ENCODE assay signal across 8 mouse cellular contexts in the genomic region with DNA sequence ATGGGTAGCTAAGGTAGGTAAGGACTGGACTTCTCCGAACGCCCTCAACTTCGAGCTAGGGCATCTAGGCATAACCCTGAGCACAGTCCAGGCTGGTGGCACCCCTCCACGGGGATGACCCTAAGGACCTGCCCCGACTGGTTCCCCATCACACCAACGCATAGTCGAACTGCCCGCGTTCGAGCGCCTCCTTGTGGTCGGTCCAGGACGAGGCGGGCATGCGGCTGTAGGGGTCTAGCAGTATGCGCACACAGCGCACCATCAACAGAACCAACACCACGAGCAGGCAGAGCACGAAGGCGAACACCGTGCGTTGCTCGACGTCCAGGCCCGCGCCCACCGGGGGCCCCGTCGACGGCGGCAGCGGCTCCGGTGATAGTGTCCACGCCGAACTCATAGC. TPM values are rescaled to one million over a fixed set of nuclear protein-coding genes. Genes with fewer than 3 reads are reported as not detected.
DNase-seq lines count a peak whose midpoint lies in the region; ATAC-seq and TF ChIP-seq lines count a peak whose summit lies in the region.

No protein-coding gene starts in this region.

- H3K4me3 ChIP-seq in embryonic facial prominence, embryonic 11.5 days (ENCODE audit: low read depth, low read length) = peak overlapping the region; percentile 88
- peak overlapping the region; percentile 57 for H3K4me3 ChIP-seq in kidney, embryonic 14.5 days (ENCODE audit: low read length)
- H3K4me3 ChIP-seq in liver, embryonic 12.5 days = peak overlapping the region; percentile 64
- peak overlapping the region; percentile 31 for H3K4me3 ChIP-seq in myocyte

- H3K4me1 ChIP-seq in embryonic facial prominence, embryonic 11.5 days (ENCODE audit: control insufficient read depth, insufficient read depth, low read length) = no peaks in the 10 kb centered on the region
- peaks cover 25% of the 10 kb centered on the region for H3K4me1 ChIP-seq in kidney, embryonic 14.5 days (ENCODE audit: control insufficient read depth, insufficient read depth, low read length)
- peaks cover 33% of the 10 kb centered on the region for H3K4me1 ChIP-seq in liver, embryonic 12.5 days

- peak overlapping the region; percentile 88 for H3K27ac ChIP-seq in embryonic facial prominence, embryonic 11.5 days (replicated peaks; ENCODE audit: low read depth, low read length)
- H3K27ac ChIP-seq in kidney, embryonic 14.5 days (ENCODE audit: low read depth, low read length) = peak overlapping the region; percentile 24; the same call in 1 of the 2 replicates
- H3K27ac ChIP-seq in liver, embryonic 12.5 days = no peak overlapping the region

- WGBS in embryonic facial prominence, embryonic 11.5 days = 3% methylated on average over 35 of the region's 35 CpGs
- WGBS in kidney, embryonic 14.5 days = 2% methylated on average over 35 of the region's 35 CpGs
- 3% methylated on average over 35 of the region's 35 CpGs for WGBS in liver, embryonic 12.5 days (ENCODE audit: insufficient replicate concordance)

- no peaks in the 10 kb centered on the region for H3K9me3 ChIP-seq in embryonic facial prominence, embryonic 11.5 days (replicated peaks; ENCODE audit: control insufficient read depth, low read length)
- no peaks in the 10 kb centered on the region for H3K9me3 ChIP-seq in kidney, embryonic 14.5 days (ENCODE audit: control insufficient read depth, low read length)
- H3K9me3 ChIP-seq in liver, embryonic 12.5 days (replicated peaks) = no peaks in the 10 kb centered on the region

- peaks cover 6% of the 10 kb centered on the region for H3K36me3 ChIP-seq in embryonic facial prominence, embryonic 11.5 days (replicated peaks; ENCODE audit: control insufficient read depth, insufficient read depth, low read depth, low read length)
- H3K36me3 ChIP-seq in kidney, embryonic 14.5 days (ENCODE audit: control insufficient read depth, insufficient read depth, low read length) = peaks cover 64% of the 10 kb centered on the region
- peaks cover 67% of the 10 kb centered on the region for H3K36me3 ChIP-seq in liver, embryonic 12.5 days
- peaks cover 9% of the 10 kb centered on the region for H3K36me3 ChIP-seq in myocyte (ENCODE audit: control insufficient read depth, insufficient read depth)

- H3K27me3 ChIP-seq in embryonic facial prominence, embryonic 11.5 days (ENCODE audit: control insufficient read depth, insufficient read depth, low read length) = no peaks in the 10 kb centered on the region
- no peaks in the 10 kb centered on the region for H3K27me3 ChIP-seq in kidney, embryonic 14.5 days (ENCODE audit: control insufficient read depth, insufficient read depth, low read length)
- H3K27me3 ChIP-seq in liver, embryonic 12.5 days (replicated peaks) = no peaks in the 10 kb centered on the region
- no peaks in the 10 kb centered on the region for H3K27me3 ChIP-seq in myocyte (ENCODE audit: control insufficient read depth, insufficient read depth, insufficient read length)

- DNase-seq in A20 (ENCODE audit: low read depth, low spot score) = peak; percentile 67
- DNase-seq in adrenal gland, postnatal 10 days = peak; percentile 86
- DNase-seq in embryonic facial prominence, embryonic 11.5 days (ENCODE audit: low spot score) = peak; percentile 88
- DNase-seq in heart, adult 9 months (ENCODE audit: low spot score in 2 of 2) = peak; percentile 40 to 48
- DNase-seq in spleen, postnatal 4 days (ENCODE audit: low spot score in 2 of 2) = peak; percentile 84 to 95

- ATAC-seq in embryonic facial prominence, embryonic 11.5 days (replicated peaks; ENCODE audit: insufficient number of reproducible peaks, low FRiP score, low TSS enrichment, low read depth) = peak; percentile 58
- ATAC-seq in kidney, embryonic 14.5 days (ENCODE audit: low FRiP score, low TSS enrichment) = peak; percentile 61
- peak; percentile 50 for ATAC-seq in liver, embryonic 12.5 days

- no peak for TF ChIP-seq POLR2A in myocyte (IDR thresholded peaks at IDR 0.05; ENCODE audit: insufficient read length, low read depth)

- peak overlapping the region; percentile 22 for H3ac ChIP-seq in myocyte (ENCODE audit: control insufficient read depth, insufficient read length)

- H3K9ac ChIP-seq in embryonic facial prominence, embryonic 11.5 days (replicated peaks; ENCODE audit: low read length) = peak overlapping the region; percentile 94
- peak overlapping the region; percentile 87 for H3K9ac ChIP-seq in kidney, embryonic 14.5 days (ENCODE audit: low read depth, low read length)
- H3K9ac ChIP-seq in liver, embryonic 12.5 days = peak overlapping the region; percentile 70

- no peaks in the 10 kb centered on the region for H3K79me2 ChIP-seq in myocyte (ENCODE audit: control insufficient read depth, insufficient read depth)

- H3K4me2 ChIP-seq in embryonic facial prominence, embryonic 11.5 days (ENCODE audit: low read depth, low read length) = peak overlapping the region; percentile 74
- H3K4me2 ChIP-seq in kidney, embryonic 14.5 days (replicated peaks; ENCODE audit: low read depth, low read length) = peak overlapping the region; percentile 70
- peak overlapping the region; percentile 99 for H3K4me2 ChIP-seq in liver, embryonic 12.5 days
- peak overlapping the region; percentile 77 for H3K4me2 ChIP-seq in myocyte (ENCODE audit: low read depth)

TF ChIP-seq in myocyte, 11 proteins besides CTCF, POLR2A, EP300 and RAD21:
- TF ChIP-seq MAX (IDR thresholded peaks at IDR 0.05; ENCODE audit: low read depth) = no peak
- no peak for TF ChIP-seq REST (IDR thresholded peaks at IDR 0.05; ENCODE audit: insufficient read depth, insufficient read length)
- TF ChIP-seq TCF3 (IDR thresholded peaks at IDR 0.05; ENCODE audit: insufficient read length, low read depth) = no peak
- TF ChIP-seq CEBPB (IDR thresholded peaks at IDR 0.05; ENCODE audit: insufficient read depth, poor library complexity, severe bottlenecking) = no peak
- peak; percentile 22 for TF ChIP-seq POLR2AphosphoS2 (IDR thresholded peaks at IDR 0.05; ENCODE audit: insufficient read length, low read depth)
- TF ChIP-seq USF1 (IDR thresholded peaks at IDR 0.05; ENCODE audit: low read depth) = no peak

RNA-seq across cellular contexts. Expression of gene Ctxn1, which starts 0.8 kb away (rescaled TPM):
- total RNA-seq in adrenal gland, postnatal 10 days (2021) = 10 to 100 TPM; 11.0 to 14.7 TPM
- 75.3 and 88.2 TPM in 2 replicates for polyA plus RNA-seq in embryonic facial prominence, embryonic 11.5 days (2014; fragmentation: Nextera tagmentation; extraction: Ambion mirVana)
- polyA plus RNA-seq in kidney, embryonic 14.5 days (2014; fragmentation: Nextera tagmentation; extraction: Ambion mirVana) = 86.1 and 93.1 TPM in 2 replicates
- polyA plus RNA-seq in liver, embryonic 12.5 days (2016; fragmentation: Nextera tagmentation; extraction: Ambion mirVana) = 5.5 and 7.1 TPM in 2 replicates
- 32.6 TPM for polyA plus RNA-seq in myocyte (2012; fragmentation: generic; extraction: Trizol)

RNA-seq across cellular contexts. Expression of gene Snapc2, which starts 5.4 kb away (rescaled TPM):
- total RNA-seq in adrenal gland, postnatal 10 days (2021) = 10 to 100 TPM; 21.7 to 24.4 TPM
- 59.8 and 67.4 TPM in 2 replicates for polyA plus RNA-seq in embryonic facial prominence, embryonic 11.5 days (2014; fragmentation: Nextera tagmentation; extraction: Ambion mirVana)
- 61.9 and 63.6 TPM in 2 replicates for polyA plus RNA-seq in kidney, embryonic 14.5 days (2014; fragmentation: Nextera tagmentation; extraction: Ambion mirVana)
- polyA plus RNA-seq in liver, embryonic 12.5 days (2016; fragmentation: Nextera tagmentation; extraction: Ambion mirVana) = 26.3 and 27.2 TPM in 2 replicates
- polyA plus RNA-seq in myocyte (2012; fragmentation: generic; extraction: Trizol) = 36.2 TPM

RNA-seq across cellular contexts. Expression of gene Tgfbr3l, which starts 10.2 kb away (rescaled TPM):
- total RNA-seq in adrenal gland, postnatal 10 days (2021) = 10 to 100 TPM; 10.5 to 20.2 TPM
- polyA plus RNA-seq in embryonic facial prominence, embryonic 11.5 days (2014; fragmentation: Nextera tagmentation; extraction: Ambion mirVana) = 1.5 and 1.8 TPM in 2 replicates
- 4.7 and 5.9 TPM in 2 replicates for polyA plus RNA-seq in kidney, embryonic 14.5 days (2014; fragmentation: Nextera tagmentation; extraction: Ambion mirVana)
- polyA plus RNA-seq in liver, embryonic 12.5 days (2016; fragmentation: Nextera tagmentation; extraction: Ambion mirVana) = 1.3 and 1.4 TPM in 2 replicates
- polyA plus RNA-seq in myocyte (2012; fragmentation: generic; extraction: Trizol) = 1.4 TPM

RNA-seq across cellular contexts. Expression of gene Timm44, which starts 17.5 kb away (rescaled TPM):
- total RNA-seq in adrenal gland, postnatal 10 days (2021) = 100 to 1,000 TPM; 150 to 180 TPM
- 70.2 and 74.3 TPM in 2 replicates for polyA plus RNA-seq in embryonic facial prominence, embryonic 11.5 days (2014; fragmentation: Nextera tagmentation; extraction: Ambion mirVana)
- 75.7 and 81.2 TPM in 2 replicates for polyA plus RNA-seq in kidney, embryonic 14.5 days (2014; fragmentation: Nextera tagmentation; extraction: Ambion mirVana)
- 53.0 and 54.4 TPM in 2 replicates for polyA plus RNA-seq in liver, embryonic 12.5 days (2016; fragmentation: Nextera tagmentation; extraction: Ambion mirVana)
- 45.6 TPM for polyA plus RNA-seq in myocyte (2012; fragmentation: generic; extraction: Trizol)

RNA-seq across cellular contexts. Expression of gene Gm49320, which starts 19.6 kb away (rescaled TPM):
- total RNA-seq in adrenal gland, postnatal 10 days (2021) = 1 to 10 TPM in 1 of 2 experiments, not detected in 1; 2.4 TPM
- polyA plus RNA-seq in embryonic facial prominence, embryonic 11.5 days (2014; fragmentation: Nextera tagmentation; extraction: Ambion mirVana) = 0.53 and 0.67 TPM in 2 replicates
- polyA plus RNA-seq in kidney, embryonic 14.5 days (2014; fragmentation: Nextera tagmentation; extraction: Ambion mirVana) = 0.86 and 2.2 TPM in 2 replicates
- 0.18 and 0.43 TPM in 2 replicates for polyA plus RNA-seq in liver, embryonic 12.5 days (2016; fragmentation: Nextera tagmentation; extraction: Ambion mirVana)
- polyA plus RNA-seq in myocyte (2012; fragmentation: generic; extraction: Trizol) = 0.36 TPM

Comparison
In these comparisons a context has a peak if more than half of its experiments do, and no peak if none do; other contexts are left out.
1. H3K4me3 ChIP-seq: peak in every context shown above with its lines; median percentile 88 in embryonic facial prominence, embryonic 11.5 days; 64 in liver, embryonic 12.5 days; 57 in kidney, embryonic 14.5 days; 31 in myocyte.